Mouse (Mus musculus): ENCODE measurements around the gene Nop2.
"Not testable (repeated sequence)": the region's sequence is repeated elsewhere in the genome, so short reads cannot be mapped to it uniquely, and the experiment has no call there.

DNA sequence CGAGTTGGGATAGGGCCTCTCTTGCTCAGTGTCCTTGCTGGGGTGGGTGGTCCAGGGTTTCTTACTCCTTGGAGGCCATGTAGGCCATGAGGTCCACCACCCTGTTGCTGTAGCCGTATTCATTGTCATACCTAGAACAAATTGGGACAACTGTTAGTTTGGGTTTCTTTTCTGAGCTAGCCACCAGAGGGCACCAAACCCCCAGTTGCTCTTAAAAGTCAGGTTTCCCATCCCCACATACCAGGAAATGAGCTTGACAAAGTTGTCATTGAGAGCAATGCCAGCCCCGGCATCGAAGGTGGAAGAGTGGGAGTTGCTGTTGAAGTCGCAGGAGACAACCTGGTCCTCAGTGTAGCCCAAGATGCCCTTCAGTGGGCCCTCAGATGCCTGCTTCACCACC is 30.3 kb downstream of the Nop2 start:
- peak; percentile 72 for TF ChIP-seq CTCF (IDR thresholded peaks at IDR 0.05)
- TF ChIP-seq EP300 (IDR thresholded peaks at IDR 0.05) = not testable (repeated sequence)

Measured in lung, postnatal 0 days (tissue).